Mouse (Mus musculus) NIH3T3 (cell line): Measurements from ENCODE around the gene Pdlim5.

Source experiments
- DNase-seq: peaks from one replicate; pipeline ENCODE4 v3.0.0-alpha.2; 2012; ENCODE audit warnings: low read depth

Pdlim5 gene

DNA sequence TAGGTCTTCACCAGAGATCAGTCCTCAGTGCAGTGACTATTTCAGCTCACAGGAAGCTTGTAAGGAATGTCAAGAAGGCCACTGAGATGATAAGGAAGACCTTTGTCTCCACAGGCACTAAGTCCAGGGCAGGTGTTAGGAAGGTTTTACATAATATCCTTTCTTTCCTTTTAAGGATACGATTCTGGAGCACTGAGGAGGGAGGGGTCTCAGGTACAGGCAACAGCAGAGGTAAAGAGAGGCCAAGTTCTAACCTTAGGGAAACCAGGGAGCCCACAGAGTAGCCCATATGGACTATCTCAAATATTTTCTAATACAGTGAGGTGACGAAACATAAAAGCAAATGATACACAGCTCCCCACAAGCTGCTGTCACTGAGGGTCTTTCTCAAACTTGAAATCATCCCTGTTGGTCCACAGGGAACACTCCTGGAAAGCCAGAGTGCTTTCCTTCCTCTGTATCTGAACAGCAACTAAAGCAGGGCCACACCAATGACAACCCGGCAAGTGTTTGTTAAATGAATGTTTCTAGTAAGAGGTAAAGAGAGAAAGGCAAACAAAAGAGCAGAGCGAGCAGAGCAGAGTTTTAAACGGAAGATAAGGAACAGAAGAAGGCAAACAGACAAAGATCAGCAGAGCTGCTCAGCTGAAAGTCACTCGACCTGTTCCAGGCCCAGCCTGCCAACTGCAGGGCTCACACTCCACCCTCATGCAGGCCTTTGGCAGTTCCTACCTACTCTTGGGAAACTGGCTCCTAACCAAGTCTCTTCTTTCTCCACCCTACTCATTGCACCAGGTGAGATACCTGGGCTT, 55.9 kb downstream of the Pdlim5 start:
- DNase-seq: no peak

DNA sequence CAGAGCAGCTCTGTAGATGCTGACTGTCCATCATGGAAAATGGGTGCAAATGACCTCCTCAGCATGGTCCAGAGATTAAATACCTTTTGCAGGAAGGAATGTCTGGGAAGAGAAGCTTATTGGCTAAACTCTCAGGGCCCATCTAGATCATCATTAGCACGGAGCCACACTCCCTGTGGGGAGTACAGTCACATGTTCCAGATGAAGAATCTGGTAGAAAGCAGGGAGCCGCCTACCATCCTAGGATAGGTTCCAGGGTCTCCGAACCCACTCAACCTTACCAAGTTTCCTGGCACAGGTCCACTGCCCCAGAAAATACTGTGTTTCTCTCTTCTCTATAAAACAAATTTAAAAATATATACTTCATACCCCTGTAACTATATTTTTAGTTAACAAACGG, 57.4 kb downstream of the Pdlim5 start:
- DNase-seq: no peak

DNA sequence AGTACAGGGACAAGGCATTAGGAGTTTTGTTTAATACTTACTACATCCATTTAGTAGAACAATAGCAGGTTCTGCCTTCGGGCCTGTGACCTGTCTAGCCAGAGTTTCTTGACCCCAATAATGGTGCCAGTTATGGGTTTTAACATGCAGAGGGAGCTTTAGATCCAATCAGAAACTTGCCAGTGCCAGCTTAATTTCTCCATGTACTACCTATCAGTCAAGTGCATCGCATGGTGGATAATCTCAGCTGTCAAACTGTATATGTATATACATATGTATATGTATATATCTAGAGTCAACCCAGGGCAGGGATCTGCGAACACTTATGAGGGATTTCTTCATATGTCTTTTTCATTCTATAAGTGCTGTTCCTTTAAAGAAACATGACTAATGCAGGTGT, 61.0 kb downstream of the Pdlim5 start:
- DNase-seq: no peak

DNA sequence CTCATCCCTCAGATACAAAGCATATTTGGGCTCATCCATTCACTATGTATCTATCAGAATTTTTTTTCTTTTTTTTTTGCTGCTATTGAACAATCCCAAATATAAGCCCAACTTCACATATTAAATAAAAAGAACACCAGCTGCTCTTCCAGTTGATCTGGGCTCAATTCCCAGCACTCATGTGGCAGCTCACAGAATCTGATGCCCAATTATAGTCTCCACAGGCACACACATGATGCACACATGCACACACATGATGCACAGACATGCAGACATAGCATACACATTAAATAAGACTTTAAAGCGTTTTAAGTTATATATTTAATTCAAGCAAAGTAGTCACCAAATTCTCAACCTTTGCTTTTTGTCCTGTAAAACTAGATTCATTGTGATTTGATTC, 62.0 kb downstream of the Pdlim5 start:
- DNase-seq: no peak

DNA sequence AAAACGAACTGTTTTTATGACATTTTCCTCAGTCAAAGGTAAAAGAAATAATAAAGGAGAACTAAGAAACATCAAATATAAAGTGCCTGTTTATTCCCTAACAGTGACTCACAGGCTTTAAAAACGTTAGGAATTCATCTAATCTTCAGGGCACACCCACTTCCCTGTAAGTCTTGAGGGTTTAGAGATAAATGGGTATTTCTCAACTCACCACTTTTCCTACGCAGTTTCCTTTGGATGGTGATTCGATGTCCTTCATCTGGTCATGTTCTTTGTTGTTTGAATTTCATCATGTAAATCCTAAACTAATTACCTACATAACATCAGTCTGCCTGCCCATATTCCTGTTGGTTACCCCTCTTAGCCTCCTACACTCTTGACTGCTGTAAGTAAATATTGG, 62.8 kb downstream of the Pdlim5 start:
- DNase-seq: peak; percentile 66

DNA sequence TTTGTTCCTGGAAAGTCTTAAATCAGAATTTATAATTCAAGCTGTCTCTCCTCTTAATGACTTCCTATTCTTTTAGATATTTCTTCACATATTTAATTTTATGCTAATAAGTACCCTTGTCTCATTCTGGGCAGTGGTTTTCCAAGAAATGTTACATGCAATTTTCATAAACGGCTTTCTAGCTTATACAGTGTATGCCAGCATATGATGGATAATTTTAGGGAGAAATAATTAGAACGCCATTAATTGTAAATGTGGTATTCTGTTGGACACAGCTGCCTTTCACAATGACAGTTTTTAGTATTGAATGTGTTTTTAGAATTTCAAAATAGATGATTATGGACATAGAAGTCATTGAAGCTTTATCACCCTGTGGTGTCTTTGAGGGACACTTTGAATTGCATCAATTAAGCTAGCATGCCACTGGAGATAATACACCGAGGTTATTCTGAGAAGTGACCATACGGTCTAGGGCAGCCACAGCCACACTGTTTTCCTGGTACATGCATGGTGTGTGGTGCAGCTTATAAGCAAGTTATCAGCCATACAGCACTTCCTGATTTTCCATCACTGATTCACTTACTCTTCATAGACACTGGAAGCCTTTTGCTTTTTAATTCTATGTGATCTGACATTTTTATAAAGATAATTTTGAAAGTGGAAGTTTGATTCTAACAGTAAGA, 63.5 kb downstream of the Pdlim5 start:
- DNase-seq: no peak

DNA sequence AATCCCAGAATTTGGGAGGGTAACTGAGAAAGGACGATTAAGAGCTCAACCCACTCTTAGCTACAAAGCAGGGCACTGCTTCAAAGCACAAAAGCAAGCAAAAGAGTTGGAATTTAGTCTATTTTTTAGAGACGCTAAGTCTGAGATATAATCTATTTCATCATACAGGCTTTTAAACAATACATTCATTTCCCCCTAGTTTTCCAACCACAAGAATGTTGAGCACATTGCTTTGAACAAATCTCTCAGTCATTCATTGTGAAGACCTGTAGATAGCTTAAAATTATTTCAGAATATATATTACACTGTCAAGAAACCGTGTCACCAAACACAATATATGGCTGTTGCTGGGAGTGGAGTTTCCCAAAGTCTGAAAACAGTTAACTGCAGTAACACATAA, 65.1 kb downstream of the Pdlim5 start:
- peak; percentile 61 for DNase-seq

DNA sequence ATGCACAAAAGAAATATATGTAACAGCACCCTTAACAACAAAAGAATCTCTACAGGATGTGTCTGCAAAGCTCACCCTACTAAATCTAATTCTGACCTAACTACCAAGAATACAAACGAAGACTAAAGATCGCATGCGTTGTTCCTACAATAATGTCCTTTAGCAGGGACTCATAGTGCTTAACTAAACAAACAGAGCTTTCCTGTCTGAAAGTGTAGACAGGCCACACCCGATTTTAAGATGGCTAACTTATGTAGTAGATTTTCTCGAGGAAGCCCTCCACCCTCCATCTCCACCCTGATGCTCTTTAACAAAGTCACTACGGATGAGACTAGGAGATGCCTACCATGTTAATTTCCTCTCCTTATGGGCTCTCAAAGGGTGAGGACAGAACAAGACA, 71.9 kb downstream of the Pdlim5 start:
- DNase-seq: no peak

DNA sequence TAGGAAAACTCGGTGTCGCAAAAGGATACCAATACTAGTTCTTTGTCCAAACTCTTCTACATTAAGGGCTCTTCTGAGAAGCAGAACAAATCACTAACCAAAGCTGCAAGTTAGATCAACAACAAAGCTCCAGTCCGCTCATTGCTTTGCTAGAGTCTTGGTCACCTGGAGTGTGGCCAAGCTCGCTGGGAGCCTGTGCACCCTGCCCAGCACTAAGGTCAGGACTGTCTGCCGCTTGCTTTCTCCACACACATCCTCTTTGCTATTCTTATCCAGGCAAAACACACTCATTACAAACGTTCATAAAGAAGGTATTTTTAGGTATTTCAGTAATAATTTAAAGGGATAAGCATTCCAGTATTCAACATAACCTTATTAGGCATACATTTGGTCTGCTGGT, 73.6 kb downstream of the Pdlim5 start:
- peak; percentile 82 for DNase-seq

DNA sequence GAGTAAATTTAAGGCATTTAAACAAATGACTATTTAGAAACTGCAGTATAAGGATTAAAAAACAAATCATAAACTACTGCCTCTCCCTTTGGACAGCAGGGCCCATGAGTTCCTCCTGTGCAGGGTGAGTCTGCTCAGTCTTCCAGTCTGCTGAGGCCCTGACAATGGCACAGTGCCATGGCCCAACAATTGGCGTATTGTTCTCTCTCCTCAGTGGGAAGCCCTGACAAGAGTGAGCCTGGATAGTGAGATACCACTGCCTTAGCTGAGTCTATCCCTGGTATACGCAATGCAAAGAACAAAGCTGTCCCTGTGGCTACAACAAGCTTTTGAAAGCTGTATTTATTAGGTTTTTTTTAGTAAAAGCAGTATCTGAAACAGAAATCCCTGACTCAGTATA, 77.3 kb downstream of the Pdlim5 start:
- DNase-seq: peak; percentile 93

DNA sequence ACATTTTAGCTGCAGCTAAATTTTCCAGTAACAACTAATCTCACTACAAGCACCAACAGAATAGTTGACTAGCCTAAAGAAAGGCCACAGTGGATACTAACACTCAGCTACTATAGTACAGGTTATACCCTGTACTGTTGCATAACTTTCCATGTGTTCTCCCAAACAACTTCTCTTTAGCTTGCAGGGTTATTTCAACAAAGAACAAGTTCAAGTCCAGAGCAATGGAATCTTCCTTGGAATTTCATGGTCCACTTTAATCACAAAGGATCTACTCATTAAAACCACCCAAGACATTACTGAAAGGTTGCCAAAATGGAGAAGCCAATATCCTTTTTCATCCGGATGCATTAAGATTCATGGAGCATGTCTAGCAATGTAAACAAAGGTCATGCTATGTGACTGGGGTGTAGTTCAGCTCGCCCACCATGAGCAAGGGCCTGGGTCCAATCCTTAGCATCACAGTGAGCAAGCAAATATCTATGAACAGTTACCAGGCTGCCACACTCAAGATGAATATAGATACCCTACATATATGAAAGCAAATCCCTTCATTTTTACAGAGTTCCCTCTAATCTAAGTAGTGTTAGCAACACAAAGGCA, 79.3 kb downstream of the Pdlim5 start:
- peak; percentile 18 for DNase-seq

DNA sequence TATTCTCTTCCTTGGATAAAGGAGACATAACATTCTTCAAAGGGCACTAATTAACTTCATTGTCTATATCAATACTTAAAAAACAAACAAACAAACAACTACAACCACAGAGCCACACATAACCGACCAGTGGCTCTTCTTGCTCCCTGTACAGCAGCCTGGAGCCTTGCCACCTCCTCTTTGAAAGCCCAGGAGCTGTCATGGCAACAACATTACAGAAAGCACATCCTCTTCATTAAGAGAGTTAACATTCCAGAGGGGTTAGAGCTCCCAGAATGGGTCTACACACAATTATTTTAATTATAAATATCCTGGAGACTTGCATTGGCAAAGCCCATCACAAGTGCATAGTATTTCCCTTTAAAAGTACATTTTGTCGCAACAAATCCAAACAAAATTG, 84.4 kb downstream of the Pdlim5 start:
- no peak for DNase-seq

DNA sequence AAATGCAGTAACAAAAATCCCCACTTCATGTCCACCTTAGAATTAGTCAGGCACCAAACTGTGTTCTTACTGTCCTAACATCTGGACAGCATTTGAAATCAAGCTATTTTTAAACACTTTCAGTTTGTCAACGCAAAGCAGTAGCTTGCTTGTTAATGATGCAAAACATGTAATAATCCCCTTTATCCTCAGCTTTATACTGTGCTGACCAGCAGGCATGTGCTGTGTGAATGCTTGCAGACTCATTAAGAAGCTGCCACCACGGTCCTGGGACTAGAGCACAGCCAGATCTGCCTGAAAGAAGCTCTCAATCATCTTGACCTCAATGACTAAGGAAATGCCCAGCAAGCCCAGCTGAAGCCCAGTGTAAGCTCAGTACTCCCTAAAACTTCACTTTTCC, 85.0 kb downstream of the Pdlim5 start:
- peak; percentile 52 for DNase-seq

DNA sequence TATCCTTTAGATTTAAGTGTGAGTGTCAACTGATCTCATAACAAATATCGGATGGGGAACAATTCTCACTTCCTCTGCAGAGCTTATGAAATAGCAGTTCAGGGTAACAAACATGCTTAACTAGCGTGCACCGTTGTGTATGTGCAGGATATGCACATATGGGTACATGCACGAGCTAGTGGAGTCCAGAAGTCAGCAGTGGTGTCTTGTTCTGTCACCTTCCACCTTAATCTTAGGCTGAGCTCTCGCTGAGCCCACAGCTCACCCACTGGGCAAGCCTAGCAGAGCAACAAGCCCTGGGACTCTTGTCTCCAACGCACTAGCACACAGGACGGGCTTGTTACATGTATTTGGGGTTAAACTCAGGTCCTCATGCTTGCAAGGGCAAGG, 100.2 kb downstream of the Pdlim5 start:
- no peak for DNase-seq

DNA sequence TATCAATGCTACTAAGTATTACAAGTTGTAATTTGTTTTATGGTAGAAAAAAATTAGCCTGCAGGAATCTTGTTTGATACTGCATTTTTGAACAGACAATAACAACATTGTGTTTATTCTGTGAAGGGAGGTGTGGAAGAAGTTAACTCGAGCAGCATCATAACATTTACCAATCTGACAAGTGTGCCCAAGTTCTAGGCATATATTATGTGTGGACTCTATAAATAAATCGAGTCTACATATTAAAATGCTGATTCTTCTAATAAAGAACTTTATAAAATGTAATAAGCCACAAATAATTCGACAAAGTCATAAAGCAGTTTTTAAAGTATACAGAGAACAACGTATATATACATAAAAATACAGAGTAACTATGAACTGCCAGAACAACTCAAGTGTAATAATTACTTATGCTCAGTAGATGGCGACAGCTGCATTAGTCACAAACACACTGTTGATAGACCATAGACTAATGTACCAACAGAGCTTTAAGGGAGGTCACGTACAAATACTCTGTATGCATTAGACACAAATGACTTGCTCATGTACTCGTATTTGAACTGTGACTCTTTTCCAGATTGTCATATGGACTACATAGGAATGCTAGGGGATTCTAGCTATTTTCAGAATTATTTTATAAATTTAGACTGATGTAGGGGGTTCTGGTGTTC, 100.7 kb downstream of the Pdlim5 start:
- DNase-seq: peak; percentile 90

DNA sequence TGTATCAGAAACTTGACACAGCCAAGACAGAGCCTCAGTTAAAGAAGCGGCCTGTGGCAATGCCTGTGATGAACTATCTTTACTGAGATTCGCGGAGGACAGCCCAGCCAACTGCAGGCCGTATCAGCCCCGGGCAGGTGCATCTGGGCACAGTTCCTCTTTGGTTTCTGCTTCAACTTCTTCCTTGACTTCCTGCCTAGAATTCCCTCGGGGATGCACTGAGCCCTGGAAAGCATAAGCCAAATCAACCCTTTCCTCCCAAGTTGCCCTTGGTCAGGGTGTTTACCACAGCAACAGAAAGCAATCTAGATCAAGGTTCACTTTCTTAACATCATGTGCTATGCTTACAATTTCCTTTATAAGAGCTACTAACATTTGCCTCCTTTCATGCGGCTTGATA, 101.9 kb downstream of the Pdlim5 start:
- DNase-seq: no peak

DNA sequence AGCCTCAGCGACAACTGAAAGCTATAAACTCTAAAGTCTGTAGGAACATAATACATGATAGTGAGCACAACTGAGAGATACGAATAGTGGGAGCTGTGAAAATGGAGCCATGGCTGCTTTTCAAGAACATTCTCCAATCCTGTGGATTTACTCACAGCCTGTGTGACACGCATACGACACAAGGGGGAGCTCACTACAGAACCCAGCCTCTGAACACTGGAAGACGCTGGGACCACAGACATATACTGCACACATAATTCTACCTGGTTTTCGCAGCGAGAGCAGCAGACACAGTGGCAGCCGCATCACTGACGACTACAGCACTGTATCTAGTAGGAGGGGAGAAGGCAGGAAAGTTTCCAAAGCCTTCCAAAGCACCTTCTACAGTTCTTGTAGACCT, 112.8 kb downstream of the Pdlim5 start:
- DNase-seq: peak; percentile 78

DNA sequence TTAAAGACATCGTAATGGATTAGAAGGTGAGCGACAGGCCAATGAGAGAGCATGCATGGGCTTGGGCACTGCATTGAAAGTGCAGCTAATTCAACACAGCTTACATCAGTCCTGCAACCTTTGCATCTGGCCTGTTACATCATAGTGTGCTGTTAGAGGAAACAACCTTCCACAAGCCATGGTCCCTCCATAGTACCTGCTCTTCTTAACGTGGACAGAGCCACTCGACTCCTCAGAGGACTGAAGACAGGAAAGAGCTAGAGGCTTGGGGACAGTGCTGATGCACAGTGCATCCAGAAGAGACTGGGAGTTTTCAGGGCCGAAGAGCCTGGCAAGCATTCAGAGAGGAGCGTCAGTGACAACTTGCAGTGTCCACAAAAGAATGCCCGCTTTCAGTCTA, 113.8 kb downstream of the Pdlim5 start:
- no peak for DNase-seq

DNA sequence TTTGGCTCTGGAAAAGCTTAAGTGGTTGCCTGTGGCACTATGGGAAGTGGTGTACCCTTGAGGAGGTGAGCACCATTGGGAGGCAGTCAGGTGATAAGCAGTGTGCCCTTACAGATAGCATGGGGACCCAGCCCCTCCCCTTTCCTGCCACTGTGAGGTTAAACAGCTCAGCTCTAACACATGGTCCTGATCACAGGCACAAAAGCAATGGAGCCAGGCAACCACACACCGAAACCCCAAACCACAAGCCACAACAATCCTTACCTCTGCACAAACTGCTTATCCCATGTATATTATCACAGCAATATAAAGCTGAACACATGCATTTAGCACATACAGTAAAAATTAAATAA, 114.4 kb downstream of the Pdlim5 start:
- peak; percentile 31 for DNase-seq

DNA sequence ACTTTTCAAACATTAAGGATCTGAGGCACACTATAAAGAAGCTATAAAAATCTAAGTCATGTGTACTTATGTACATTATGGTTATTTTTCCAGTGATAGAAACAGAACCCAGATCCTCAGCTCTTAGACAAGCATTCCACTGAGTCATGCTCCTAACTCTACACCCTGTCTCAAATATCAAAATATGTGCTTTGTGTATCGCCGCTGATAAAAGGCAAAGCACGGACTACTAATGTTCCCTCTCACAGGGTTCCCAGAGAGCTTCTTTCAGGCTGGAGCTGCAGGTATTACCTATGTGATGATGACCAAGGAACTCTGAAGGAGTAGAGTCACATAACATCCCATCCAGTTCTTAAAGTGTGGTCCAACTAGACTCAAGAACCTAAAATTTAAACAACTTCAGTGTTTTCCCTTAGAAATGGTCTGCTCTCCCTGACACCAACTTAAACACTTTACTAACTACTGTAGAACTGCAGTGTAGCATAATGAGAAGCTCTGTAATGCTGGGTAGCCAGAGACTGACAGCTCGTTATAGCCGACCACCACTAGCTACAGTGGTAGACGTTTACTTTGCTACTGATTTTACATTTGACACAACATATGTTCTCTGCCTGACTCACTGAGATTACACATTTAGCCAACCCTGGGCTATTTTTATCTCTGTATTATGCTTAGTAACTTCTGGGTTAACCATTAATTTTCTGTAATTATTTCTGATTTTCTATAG, 115.0 kb downstream of the Pdlim5 start:
- no peak for DNase-seq

DNA sequence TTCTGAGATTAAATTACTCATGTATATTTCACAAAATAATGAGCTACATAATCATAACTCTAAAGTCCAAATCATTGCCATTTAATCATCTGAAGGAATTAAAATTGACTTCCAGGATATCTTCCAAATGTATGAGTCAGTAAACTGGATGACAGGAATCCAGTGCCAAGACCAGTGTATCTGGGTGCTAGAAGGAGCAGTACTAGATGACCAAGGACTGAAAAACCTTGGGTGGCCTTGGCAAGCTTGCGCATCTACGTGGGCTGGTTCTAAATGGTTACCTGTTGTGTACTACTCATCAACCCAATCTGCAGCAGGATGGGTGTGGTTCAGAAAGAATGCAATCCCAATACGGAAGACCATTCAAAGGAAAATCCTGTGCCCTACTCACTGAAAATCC, 116.5 kb downstream of the Pdlim5 start:
- DNase-seq: peak; percentile 52

DNA sequence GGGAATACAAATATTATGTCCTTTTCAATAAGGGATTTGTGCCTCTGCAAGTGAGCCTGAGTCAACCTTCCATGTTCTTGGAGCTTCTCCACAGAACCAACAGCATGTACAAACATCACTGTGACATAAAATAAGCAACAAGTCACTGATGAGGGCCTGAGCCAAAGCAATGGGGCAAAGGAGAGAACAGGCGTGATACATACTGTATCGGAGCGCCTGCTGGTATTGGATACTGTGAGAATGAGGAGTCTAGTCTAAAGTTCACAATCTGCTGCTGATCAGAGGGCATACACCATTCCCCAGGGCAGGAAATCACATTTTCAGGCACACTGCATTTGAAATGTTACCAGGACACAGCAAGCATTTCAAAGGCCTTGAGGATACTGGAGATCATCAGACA, 119.0 kb downstream of the Pdlim5 start:
- DNase-seq: no peak
